Mouse (Mus musculus) cerebellum, adult 9-10 months (tissue): ENCODE measurements around the gene Pigl.
A peak's percentile ranks its signal among the peaks of the same experiment; 100 is the strongest.
"Not testable (repeated sequence)": the region's sequence is repeated elsewhere in the genome, so short reads cannot be mapped to it uniquely, and the experiment has no call there.

ENCODE experiments used
- DNase-seq: peaks from one replicate; pipeline ENCODE4 v3.0.0; 2022

The Pigl gene

DNA sequence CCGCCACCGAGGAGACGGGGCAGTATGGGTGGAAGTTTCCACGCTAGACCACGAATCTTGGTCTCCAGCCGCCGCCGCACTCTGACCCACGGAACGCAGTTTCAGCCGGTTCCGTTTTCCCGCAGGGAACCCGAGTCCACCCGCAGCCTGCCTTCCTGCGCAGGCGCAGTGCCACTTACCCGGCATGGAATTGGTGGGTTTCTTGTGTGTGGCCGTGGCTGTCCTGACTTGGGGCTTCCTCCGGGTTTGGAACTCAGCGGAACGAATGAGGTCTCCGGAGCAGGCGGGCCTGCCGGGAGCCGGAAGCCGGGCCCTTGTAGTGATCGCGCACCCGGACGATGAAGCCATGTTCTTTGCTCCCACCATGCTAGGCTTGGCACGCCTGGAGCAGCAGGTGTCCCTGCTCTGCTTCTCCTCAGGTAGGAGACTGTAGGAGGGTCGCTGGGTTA, at the start of gene Pigl, which contains the start of gene Ncor1:
Gene Pigl, plus strand, starts transcription at position 185 of the 449 bp plus-strand sequence.
Gene Ncor1, minus strand, starts transcription at position 266 of the 449 bp plus-strand sequence.
- DNase-seq: peak; percentile 84

- no peak for DNase-seq
These were observed 49.4 kb upstream of the Pigl start for GRCm38 (mm10) chr11:62408848-62409247.

DNA sequence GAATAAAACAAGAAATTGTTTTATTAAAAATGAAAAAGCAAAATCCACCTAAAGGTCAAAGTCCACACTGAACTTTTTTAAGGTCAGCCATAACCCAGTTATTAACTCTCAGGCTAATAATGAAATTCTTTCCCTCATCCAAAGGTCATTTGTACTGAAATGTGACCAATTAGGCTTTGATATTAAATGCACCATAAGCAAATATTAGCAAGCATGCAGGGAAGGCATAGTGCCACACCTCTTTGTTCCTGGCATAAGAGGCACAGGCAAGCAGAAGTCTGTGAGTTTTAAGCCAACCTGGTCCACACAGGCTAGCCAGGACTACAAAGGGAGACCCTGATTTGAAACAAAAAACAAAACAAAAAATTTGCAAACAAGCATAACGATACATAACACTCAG, 48.6 kb upstream of the Pigl start:
- DNase-seq: no peak

DNA sequence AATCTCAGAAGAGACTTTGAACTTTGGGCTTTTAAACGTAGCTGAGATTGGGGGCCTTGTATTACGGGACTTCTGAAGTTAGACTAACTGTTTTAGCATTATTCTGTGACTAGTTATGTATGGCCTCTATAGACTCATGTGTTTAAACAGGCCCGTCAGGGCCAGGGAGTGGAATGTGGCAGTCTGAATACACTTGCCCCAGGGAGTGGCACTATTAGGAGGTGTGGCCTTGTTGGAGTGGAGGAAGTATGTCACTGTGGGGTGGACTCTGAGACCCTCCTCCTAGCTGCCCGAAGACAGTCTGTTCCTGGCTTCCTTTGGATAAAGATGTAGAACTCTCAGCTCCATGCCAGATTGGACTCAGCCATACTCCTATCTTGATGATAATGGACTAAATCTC, 43.2 kb upstream of the Pigl start:
- DNase-seq: no peak

DNA sequence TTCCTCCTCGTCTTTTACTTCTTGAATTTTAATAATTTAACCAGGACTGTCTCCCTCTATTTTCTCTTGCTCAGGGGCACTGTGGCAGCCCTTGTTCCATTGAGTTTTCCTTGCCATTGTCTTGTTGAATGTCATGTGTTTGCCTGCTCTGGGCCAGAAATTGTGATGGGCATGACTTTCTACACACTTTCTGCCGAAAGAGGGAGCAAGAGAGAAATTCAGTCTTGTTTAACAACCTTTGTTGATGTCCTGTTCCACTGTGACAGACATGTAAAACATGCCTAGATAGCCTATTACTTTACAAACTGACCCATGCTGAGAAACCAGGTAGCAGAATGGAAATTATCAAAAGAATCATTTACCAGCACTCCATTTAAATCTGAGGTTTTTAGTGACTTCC, 33.7 kb upstream of the Pigl start:
- no peak for DNase-seq

DNA sequence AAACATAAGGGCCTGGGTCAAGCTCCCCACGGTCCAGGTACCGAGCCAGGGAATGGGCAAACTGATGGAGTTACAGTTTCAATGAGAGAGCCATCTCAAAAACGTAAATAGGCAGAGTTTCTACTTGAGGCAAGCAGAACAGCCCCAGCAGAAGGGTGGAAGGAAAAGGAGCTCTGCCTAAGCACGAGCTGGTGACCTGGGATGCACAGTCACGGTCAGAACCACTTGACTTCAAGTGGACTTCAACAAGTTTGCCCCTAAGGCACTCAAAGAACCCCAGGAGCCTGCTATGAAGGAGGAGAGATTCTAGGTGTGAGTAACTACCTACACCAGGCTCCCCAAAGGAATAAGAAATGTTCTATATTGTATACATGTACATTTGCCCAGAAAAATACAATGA, 32.0 kb upstream of the Pigl start:
- no peak for DNase-seq

GRCm38 (mm10) chr11:62427105-62427504, 31.2 kb upstream of the Pigl start:
- no peak for DNase-seq

GRCm38 (mm10) chr11:62432211-62432610, 26.0 kb upstream of the Pigl start:
- no peak for DNase-seq

DNA sequence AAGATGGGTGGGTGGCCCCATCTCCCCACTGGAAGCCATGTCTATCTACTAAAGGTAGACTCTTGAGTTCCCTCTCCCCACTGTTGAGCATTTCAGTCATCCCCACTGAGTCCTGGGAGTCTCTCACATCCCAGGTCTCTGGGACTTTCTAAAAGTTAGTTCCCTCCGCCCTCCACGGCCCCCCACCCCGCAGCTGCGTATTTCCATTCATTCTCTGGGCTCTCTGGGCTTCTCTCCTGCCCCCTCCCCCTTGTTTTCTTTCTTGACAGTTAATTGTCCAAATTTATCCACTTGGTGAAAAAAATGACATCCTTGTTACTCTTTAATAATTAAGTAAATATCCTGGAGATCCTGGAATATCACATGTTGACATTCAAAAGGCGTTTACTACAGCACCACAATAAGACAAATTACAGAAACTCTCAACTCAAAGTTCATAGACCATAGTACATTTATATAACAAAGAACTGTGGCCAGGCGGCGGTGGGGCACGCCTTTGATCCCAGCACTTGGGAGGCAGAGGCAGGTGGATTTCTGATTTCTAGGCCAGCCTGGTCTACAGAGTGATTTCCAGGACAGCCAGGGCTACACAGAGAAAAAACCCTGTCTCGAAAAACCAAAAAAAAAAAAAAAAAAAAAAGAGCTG, 17.5 kb upstream of the Pigl start:
- DNase-seq: no peak

DNA sequence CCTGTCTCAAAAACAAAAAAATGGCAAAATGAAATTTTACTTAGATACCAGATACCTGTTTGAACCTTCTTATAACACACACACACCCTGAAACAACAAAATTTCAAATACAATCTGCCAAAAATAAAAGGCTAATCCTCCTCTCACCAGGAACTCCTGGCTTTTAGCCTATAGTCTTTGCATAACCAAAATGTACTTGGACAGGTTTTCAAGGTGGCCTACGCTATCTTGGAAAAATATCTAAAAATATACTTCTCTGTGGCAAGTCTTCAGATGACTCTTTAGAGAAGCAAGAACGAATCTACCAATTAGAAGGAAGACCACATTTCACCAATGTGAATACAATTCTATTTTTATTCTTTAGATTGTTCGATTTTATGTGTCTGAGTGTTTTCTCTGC, 12.5 kb upstream of the Pigl start:
- DNase-seq: peak; percentile 74

- no peak for DNase-seq
These were observed 9.3 kb upstream of the Pigl start for GRCm38 (mm10) chr11:62448971-62449370.

GRCm38 (mm10) chr11:62455193-62455592, 3.1 kb upstream of the Pigl start:
- no peak for DNase-seq

DNA sequence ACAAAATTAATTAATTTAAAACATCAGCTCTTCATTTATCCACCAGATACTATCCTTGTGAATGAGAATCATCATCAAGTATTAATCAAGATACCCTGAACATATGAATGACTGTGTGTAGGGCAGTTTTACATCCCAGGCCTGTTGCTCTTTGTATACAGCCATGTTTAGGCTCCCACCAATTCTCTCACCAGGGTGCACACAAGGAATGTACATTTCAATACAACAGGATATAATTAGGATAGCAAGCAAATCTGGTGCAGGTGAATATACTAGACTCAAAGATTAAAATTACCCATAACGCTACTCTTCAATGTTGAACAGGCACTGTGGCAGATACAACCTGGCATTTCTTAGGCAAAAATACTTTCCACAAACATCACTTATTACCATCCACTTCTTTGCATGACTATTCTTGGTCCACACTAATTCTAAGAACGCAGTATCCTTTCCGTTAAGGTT, 2.2 kb upstream of the Pigl start:
- peak; percentile 38 for DNase-seq

DNA sequence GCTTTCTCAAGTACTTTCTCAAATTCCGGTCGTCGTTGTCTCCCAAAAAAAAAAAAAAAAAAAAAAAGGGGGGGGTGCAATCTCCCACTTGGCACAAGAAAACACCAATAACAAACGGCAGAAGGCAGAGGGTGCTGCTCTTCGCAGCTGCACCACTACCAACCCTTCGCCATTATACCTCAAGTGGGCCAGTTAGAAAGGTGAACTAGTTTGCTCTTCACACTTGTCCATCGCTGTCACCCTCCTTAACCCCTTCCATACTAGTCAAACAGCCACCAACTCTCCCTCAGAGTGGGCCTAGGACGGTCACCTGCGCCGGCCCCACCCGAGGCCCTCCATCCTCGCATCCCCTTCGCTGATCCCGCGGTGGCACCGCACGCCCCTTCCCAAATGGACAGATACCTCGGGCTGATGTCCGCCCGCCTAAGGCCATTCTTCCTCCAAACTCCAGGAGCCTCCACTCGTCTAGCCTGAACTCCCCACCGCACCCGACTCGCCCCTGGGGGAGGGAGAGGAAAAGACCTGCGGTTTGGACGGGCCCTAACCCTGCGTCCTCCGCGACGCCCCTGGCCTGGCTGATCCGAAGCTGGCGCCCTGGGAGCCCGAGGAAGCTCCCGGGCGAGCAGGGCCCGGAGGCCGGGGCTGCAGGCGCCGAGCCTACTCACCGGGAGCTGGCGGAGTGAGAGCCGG, 1.6 kb upstream of the Pigl start:
- DNase-seq: peak; percentile 54

DNA sequence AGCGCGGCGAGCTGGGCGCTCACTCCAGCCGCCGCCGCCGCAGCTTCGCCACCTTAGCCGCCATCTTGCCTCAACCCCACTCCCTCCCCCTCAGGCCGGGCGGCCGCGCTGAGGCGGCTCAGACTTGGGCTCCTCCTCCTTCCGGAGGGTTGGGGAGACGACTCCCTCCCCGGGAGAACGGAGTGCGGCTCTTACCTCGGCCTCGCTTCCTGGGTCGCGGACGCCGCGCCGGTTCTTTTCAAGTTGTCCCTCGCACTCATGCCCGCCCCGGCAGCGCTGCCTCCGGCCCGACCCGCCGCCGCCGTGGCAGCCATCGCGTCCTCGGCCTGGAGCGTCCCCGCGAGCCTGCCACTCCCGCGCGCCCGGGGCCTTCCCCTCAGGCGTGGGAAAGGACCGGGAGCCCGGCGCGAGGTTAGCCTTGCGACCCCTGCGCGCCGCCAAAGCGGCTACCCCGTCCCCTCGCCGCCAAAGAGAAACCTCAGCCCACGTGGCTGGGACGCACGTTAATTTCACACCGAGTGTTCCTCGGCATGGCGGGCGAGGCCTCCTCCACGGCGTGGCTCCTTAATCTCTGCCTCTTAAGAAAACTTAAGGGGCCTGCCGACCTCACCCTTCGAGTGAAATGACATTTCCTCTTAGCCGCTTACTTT, 894 bp upstream of the Pigl start:
- peak; percentile 84 for DNase-seq

DNA sequence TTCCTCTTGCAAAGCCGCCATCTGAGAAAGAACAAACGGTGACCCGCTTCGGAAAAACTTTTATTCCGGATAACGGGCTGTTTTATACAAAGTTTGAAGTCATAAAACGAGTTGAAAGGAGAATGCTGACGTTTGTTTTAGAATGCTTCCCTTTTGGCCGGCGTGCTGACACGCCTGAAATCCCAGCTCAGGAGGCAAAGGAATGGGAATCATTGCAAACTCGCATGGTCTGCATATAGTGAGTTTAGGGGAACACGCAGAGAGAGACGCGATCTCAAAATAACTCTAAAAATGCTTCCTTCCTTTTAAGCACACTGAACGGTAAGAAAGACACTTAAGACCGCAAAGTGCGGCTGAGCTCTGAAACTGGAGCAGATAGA, 379 bp upstream of the Pigl start:
- DNase-seq: peak; percentile 38

GRCm38 (mm10) chr11:62458780-62459179, 520 bp downstream of the Pigl start:
- DNase-seq: no peak

DNA sequence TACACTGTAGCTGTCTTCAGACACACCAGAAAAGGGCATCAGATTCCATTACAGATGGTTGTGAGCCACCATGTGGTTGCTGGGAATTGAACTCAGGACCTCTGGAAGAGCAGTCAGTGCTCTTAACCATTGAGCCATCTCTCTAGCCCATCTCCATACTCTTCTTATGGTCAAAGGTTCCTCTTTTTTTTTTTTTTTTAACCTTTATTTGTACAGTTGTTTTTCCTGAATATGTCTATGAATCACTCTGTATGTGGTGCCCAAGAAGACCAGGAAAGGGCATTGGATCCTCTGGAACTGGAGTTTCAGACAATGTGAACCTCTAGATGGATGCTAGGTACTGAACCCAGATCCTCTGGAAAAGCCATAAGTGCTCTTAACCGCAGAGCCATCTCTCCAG, 4.3 kb downstream of the Pigl start:
- not testable (repeated sequence) for DNase-seq

GRCm38 (mm10) chr11:62463225-62463915, 5.1 kb downstream of the Pigl start:
- no peak for DNase-seq

DNA sequence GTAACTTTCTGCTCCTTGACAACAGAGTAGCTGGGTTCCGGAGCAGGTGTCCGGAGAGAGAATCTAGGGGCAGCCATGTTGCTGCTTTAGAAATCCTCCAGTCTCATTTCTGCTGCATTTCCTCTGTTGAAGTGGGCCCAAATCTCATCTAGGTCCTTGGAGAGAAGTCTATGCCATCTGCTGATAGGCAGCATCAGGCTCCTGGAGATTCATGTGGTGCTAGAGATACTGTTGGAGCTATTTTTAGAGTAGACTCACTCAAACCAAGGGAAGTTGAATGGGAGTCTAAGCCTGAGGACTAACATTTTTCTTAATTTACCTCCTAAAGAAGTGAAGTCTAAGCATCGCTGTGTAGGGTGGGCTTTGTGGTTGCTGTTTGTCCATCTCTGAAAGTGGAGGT, 6.4 kb downstream of the Pigl start:
- no peak for DNase-seq

DNA sequence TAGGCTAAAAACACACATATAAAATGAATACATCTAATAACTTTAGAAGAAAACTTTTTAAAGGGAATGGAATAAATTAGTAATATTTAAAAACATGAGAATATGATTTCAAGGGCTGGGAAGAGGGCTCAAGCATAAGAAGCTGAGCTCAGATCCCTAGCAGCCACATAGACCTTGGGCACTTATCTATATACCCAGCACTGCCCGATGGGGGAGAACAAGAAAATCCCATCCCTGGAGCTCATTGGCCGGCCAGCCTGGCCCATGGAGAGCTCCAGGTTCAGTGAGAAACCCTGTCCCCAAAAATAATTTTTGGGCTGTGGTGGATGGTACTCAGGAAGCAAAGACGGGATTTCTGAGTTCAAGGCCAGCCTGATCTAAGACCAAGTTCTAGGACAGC, 7.6 kb downstream of the Pigl start:
- no peak for DNase-seq

GRCm38 (mm10) chr11:62466546-62466945, 8.3 kb downstream of the Pigl start:
- DNase-seq: no peak

- DNase-seq: not testable (repeated sequence)
These were observed 9.0 kb downstream of the Pigl start for GRCm38 (mm10) chr11:62467289-62467688.
